ENCODE assay signal across 8 mouse cellular contexts in the genomic region with DNA sequence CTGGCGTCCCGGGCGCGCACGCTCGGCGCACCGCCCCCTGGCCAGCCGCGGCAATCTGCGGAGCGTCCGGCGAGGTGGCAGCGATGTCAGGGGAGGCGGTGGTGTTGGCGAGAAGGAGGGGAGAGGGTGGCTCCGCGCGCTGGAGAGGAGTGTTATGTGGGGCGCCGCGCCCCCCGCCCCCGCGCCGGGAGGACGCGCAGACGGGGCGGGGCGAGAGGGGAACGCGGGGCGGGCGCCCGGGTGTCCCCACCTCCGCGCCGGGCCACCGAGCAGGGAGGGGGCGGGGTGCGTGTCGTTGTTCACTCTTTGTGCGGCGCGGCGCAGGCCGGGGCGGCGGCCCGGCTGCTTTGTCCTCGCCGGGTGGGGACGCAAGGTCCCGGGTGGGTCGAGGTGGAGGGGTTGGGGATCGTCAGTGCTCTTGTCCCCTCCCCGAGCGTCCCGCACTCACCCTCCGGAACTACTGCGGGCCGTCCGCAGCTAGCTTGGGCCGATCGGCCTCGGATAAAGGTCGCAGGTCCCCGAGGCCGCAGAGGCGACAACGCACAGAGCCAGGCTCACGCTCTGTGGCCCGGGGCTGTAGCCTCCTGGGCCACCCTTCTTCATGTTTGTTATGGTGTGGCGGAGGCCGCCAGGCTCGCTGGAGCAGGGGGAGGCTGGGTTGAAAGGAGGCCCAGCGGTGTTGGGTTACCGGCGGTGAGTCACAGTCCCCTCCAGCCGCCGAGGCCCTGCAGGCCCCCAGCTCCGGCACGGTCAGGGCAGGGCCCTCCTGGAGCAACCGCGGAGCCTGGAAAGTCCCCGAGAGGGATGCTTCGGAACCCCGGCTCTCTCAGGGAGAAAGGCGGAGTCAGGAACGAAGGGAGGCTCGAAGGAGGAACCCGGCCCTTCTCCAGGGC. TPM values are rescaled to one million over a fixed set of nuclear protein-coding genes. Genes with fewer than 3 reads are reported as not detected.
A peak's percentile ranks its signal among the peaks of the same experiment; 100 is the strongest.
DNase-seq lines count a peak whose midpoint lies in the region; ATAC-seq and TF ChIP-seq lines count a peak whose summit lies in the region.

Gene Nuak1, minus strand, starts transcription at position 57 of the 893 bp plus-strand sequence.

- DNase-seq in heart, postnatal 25 days (ENCODE audit: low spot score) = peak; percentile 84
- peak; percentile 85 to 87 for DNase-seq in layer of hippocampus, adult 2 months (ENCODE audit: low spot score in 2 of 2)
- peak; percentile 92 for DNase-seq in lung, embryonic 14.5 days
- peak; percentile 85 for DNase-seq in ovary, adult 18-20 months (ENCODE audit: low spot score)
- peak; percentile 87 for DNase-seq in thymus, adult 2 months

- H3K9me3 ChIP-seq in E14TG2a.4 (ENCODE audit: low read length) = no peaks in the 10 kb centered on the region
- no peaks in the 10 kb centered on the region for H3K9me3 ChIP-seq in forebrain, embryonic 16.5 days (ENCODE audit: control insufficient read depth, low read length)
- H3K9me3 ChIP-seq in lung, embryonic 14.5 days (ENCODE audit: low read depth, low read length) = no peaks in the 10 kb centered on the region

- under 1% methylated on average over 77 of the region's 94 CpGs for WGBS in forebrain, embryonic 16.5 days
- under 1% methylated on average over 83 of the region's 94 CpGs for WGBS in lung, embryonic 14.5 days
- WGBS in thymus, adult 2 months = 1% methylated on average over 88 of the region's 94 CpGs

- ATAC-seq in cerebellum, adult (ENCODE audit: insufficient number of reproducible peaks, low FRiP score, low TSS enrichment) = peak; percentile 37
- ATAC-seq in forebrain, embryonic 16.5 days = peak; percentile 80
- peak; percentile 85 for ATAC-seq in lung, embryonic 14.5 days (ENCODE audit: insufficient read depth)

- peaks cover 34% of the 10 kb centered on the region for H3K27me3 ChIP-seq in E14TG2a.4 (ENCODE audit: insufficient read depth, low read length)
- H3K27me3 ChIP-seq in forebrain, embryonic 16.5 days (replicated peaks; ENCODE audit: control insufficient read depth, insufficient read depth, low read length) = no peaks in the 10 kb centered on the region
- peaks cover 3% of the 10 kb centered on the region; the same call in 1 of the 2 replicates for H3K27me3 ChIP-seq in lung, embryonic 14.5 days (ENCODE audit: insufficient read depth, low read length)
- H3K27me3 ChIP-seq in thymus, adult 2 months (ENCODE audit: control insufficient read depth, insufficient read depth, low read length) = peaks cover 3% of the 10 kb centered on the region; the same call in 1 of the 2 replicates

- intact Hi-C loops in heart, postnatal 25 days (cut with DNase I) = no loop called here

- H3K27ac ChIP-seq in forebrain, embryonic 16.5 days (ENCODE audit: low read length) = peak within 1 kb of the TSS; percentile 93
- peak within 1 kb of the TSS; percentile 100 for H3K27ac ChIP-seq in layer of hippocampus, adult 2 months
- H3K27ac ChIP-seq in lung, embryonic 14.5 days (ENCODE audit: low read depth) = peak within 1 kb of the TSS; percentile 98
- peak within 1 kb of the TSS; percentile 16; the same call in 1 of the 2 replicates for H3K27ac ChIP-seq in thymus, adult 2 months (ENCODE audit: control insufficient read depth, insufficient read depth, low read length)

- peaks cover 48% of the 10 kb centered on the region for H3K4me1 ChIP-seq in E14TG2a.4 (replicated peaks; ENCODE audit: low read depth, low read length)
- H3K4me1 ChIP-seq in forebrain, embryonic 16.5 days (replicated peaks; ENCODE audit: control insufficient read depth, insufficient read depth, low read length) = peaks cover 42% of the 10 kb centered on the region
- H3K4me1 ChIP-seq in lung, embryonic 14.5 days (ENCODE audit: insufficient read depth) = peaks cover 22% of the 10 kb centered on the region
- peaks cover 10% of the 10 kb centered on the region for H3K4me1 ChIP-seq in thymus, adult 2 months (replicated peaks; ENCODE audit: control insufficient read depth, insufficient read depth, low read length)

- peak within 1 kb of the TSS; percentile 98 for H3K9ac ChIP-seq in forebrain, embryonic 16.5 days (replicated peaks; ENCODE audit: low read depth, low read length)
- peak within 1 kb of the TSS; percentile 98 for H3K9ac ChIP-seq in lung, embryonic 14.5 days

- TF ChIP-seq CTCF in E14TG2a.4 (conservative IDR thresholded peaks at IDR 0.05; ENCODE audit: low read length) = no peak
- no peak; the same call in 1 of the 2 replicates for TF ChIP-seq CTCF in layer of hippocampus, adult 2 months (conservative IDR thresholded peaks at IDR 0.05)
- 0 out of 2 replicates have a peak, but pooled peaks have one; percentile 7 for TF ChIP-seq CTCF in lung, embryonic 14.5 days (IDR thresholded peaks at IDR 0.05; ENCODE audit: low read depth)
- 0 out of 2 replicates have a peak, but pooled peaks have one; percentile 8 for TF ChIP-seq CTCF in thymus, adult 2 months (IDR thresholded peaks at IDR 0.05; ENCODE audit: borderline replicate concordance, control insufficient read depth, extremely low read depth, insufficient read depth, low read length, poor library complexity)

- H3K36me3 ChIP-seq in E14TG2a.4 (ENCODE audit: insufficient read depth, low read length) = no peaks in the 10 kb centered on the region
- no peaks in the 10 kb centered on the region for H3K36me3 ChIP-seq in forebrain, embryonic 16.5 days (ENCODE audit: control insufficient read depth, insufficient read depth)
- no peaks in the 10 kb centered on the region for H3K36me3 ChIP-seq in lung, embryonic 14.5 days (ENCODE audit: insufficient read depth)
- H3K36me3 ChIP-seq in thymus, adult 2 months (ENCODE audit: control insufficient read depth, insufficient read depth, low read length) = no peaks in the 10 kb centered on the region

- peak; percentile 65 for TF ChIP-seq POLR2A in thymus, adult 2 months (IDR thresholded peaks at IDR 0.05; ENCODE audit: control insufficient read depth, extremely low read depth, insufficient read depth, low read length, poor library complexity)

- peak within 1 kb of the TSS; percentile 89 for H3K4me3 ChIP-seq in E14TG2a.4 (replicated peaks; ENCODE audit: low read length)
- H3K4me3 ChIP-seq in forebrain, embryonic 16.5 days (replicated peaks; ENCODE audit: low read length) = peak within 1 kb of the TSS; percentile 77
- peak within 1 kb of the TSS; percentile 78 for H3K4me3 ChIP-seq in layer of hippocampus, adult 2 months
- peak within 1 kb of the TSS; percentile 70 for H3K4me3 ChIP-seq in lung, embryonic 14.5 days (ENCODE audit: low read depth, low read length)
- H3K4me3 ChIP-seq in thymus, adult 2 months (ENCODE audit: control insufficient read depth, insufficient read depth, low read length) = peak within 1 kb of the TSS; percentile 75

- peak within 1 kb of the TSS; percentile 91 for H3K4me2 ChIP-seq in forebrain, embryonic 16.5 days (ENCODE audit: low read length)
- peak within 1 kb of the TSS; percentile 72 for H3K4me2 ChIP-seq in lung, embryonic 14.5 days

RNA-seq across cellular contexts. Expression of gene Nuak1, which starts in this region (rescaled TPM):
- polyA plus RNA-seq in forebrain, embryonic 16.5 days (2015; fragmentation: Nextera tagmentation; extraction: Ambion mirVana) = 12.5 and 15.7 TPM in 2 replicates
- total RNA-seq in heart, postnatal 25 days (2021) = 10 to 100 TPM; 30.8 to 32.3 TPM
- total RNA-seq in layer of hippocampus, adult 2 months (2021) = 10 to 100 TPM; 47.9 to 51.4 TPM
- polyA plus RNA-seq in lung, embryonic 14.5 days (2014; fragmentation: Nextera tagmentation; extraction: Ambion mirVana) = 1.5 and 1.8 TPM in 2 replicates
- 5.3 and 5.7 TPM in 2 replicates for polyA plus RNA-seq in thymus, adult 2 months (2012; rRNA removed)

Comparison
In these comparisons a context has a peak if more than half of its experiments do, and no peak if none do; other contexts are left out.
1. Peak in every context shown above with its lines: DNase-seq, ATAC-seq, H3K4me3 ChIP-seq and H3K27ac ChIP-seq.
2. CTCF ChIP-seq: peak in lung, embryonic 14.5 days (single experiment) and thymus, adult 2 months (single experiment); none in E14TG2a.4 (single experiment) and layer of hippocampus, adult 2 months (single experiment).
3. H3K27ac ChIP-seq: peak in every context shown above with its lines; median percentile 100 in layer of hippocampus, adult 2 months; 98 in lung, embryonic 14.5 days; 93 in forebrain, embryonic 16.5 days; 16 in thymus, adult 2 months.